Mouse (Mus musculus): ENCODE measurements around the gene G6pc3.
A peak's percentile ranks its signal among the peaks of the same experiment; 100 is the strongest.

G6pc3 gene

DNA sequence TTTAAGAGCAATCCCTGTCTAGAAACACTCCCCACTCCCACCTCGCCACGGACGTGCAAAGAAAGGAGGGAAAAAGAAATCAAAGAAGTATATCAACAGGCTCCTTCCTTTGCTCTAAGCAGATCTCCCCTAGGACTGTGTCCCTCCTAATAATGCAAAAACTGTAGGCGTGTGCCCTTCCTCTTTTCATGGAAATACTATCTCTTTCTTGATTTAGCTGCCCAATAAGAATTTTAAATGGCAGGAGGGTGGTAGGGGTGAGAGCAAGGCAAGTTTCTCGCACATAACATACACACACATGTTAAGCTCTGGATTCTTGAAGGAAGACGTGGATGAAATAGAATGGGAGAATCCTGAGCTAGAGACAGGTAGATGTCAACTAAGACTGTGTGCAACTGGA lies 440 bp upstream of the G6pc3 start:
- no peak for DNase-seq (ENCODE audit: low spot score in 2 of 2)

DNA sequence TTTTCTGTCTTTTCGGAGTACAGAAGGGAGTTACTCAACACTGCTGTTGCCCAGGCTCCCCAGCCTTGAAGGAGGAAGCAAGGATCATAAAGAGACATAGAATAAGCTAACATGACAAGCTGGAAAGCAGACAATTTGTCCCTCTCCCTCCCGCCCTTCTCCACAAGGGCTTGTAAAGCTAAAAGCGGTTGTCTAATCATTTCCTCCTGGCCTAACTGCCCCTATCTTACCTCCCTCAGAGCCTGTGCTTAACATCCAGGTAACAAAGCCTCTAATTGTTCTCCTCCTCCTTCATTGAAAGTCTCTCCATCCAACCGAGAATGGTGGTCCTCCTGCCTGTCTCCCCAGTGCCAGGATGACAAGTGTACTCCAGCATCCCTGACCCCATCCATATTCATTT lies 1.4 kb downstream of the G6pc3 start:
- DNase-seq (ENCODE audit: low spot score in 2 of 2) = no peak

DNA sequence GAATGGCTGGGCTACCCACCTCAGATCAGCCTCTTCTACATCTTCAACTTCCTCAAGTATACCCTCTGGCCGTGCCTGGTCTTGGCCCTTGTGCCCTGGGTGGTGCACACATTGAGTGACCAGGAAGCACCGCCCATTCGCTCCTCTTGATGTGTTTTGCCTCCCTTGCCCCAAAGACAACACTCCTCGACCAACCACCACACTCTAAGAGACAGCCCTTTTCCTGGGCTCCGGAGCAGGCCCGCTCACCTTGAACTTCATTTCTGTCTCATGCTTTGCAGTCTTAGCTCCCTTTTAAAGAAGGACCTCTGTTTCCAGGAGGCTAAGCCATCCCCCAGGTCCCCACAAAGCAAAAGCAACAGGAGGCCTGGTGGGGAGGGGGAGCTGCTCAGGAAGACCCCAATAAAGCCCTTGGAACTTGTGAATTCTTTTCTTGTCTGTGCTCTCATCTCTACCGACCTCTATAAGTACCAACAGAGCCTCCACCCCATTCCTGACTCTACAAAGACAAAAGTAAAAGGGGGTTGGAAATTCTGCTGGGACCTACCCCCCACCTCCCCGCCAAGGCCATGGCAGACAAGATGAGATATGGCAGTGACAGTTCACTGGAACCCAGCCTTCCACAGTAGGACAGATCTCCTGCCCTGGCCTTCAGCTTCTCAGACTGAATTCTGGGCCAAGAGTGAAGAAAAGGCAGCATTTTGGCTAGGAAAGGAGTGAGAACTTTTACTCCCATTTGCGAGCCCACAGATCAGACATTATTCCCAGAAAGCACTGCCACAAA lies 4.4 kb downstream of the G6pc3 start:
- no peak for DNase-seq (ENCODE audit: low spot score in 2 of 2)

DNA sequence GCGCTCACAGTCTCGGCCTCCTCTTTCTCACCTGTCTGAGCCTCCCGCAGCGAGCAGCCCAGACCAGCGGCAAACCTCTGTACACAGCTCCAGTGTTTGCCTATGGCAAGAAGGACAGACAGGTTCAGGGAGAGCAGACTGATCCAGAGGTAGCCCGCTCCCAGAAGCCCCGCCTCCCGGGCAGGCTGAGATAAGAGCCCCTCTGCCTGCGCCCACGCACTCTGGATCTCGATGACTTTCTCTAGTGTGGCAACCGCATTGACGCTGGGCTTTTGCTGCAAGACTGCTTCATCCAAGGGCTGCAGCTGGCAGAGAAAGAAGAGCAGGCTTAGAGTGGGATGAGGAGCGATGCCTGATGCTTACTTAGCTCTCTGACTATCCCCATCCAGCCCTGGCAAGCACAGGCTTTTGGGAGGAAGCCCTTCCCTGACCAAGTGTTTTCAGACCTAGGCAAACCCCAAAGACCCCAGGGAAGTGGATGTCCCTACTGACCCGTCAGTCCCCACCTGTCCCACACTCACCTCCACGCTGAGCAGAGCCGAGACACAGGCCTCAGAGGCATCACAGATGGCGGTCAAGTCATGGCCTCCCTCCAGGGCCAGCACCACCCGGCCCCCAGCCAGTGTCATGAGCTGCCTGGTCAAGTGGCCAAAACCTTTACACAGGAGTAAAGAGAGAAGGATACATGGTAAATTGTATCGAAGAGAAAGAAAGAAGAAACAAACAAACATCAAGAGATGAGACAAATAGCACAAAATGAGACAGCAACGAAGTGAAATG lies 6.8 kb downstream of the G6pc3 start:
- DNase-seq (ENCODE audit: low spot score in 2 of 2) = no peak

DNA sequence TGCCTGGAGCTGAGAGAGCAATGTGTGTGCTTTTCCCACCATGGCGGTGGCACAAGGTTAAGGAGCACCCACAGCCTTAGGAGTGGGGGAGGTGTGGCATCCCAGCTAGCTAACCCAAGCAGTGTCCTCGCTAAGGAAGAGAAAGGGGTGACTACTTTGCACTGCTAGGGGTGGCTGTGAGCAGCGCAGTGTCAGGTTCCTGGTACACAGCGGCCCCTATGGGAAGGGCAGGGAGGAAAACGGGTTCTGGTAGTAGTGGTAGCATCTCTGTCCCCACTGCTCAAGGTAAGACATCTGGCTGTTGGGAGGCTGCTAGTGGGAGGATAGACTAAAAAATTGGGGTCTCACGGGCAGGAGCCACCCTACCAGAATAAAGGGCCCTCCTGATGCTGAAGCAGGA lies 8.8 kb downstream of the G6pc3 start:
- DNase-seq (ENCODE audit: low spot score in 2 of 2) = no peak

DNA sequence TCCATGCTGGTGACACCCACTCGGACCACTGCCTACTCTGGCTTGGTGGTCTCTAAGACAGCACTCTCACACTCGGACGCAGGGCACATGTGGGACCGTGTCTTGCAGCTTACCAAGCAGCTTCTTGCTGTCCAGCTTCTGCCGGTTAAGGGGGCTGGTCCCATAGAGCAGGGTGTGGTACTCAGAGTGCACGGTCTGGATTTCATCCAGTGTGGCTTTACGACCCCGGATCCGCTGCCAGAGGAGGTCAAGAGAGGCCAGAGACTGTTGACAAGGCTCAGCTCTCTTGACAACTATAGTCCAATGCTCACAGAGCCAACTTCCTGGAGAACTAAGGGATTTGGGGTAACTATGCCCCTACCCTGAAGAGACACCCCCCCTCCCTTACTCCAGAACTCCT lies 10.4 kb downstream of the G6pc3 start:
- DNase-seq (ENCODE audit: low spot score in 2 of 2) = peak in 1 of 2 experiments; percentile 60

DNA sequence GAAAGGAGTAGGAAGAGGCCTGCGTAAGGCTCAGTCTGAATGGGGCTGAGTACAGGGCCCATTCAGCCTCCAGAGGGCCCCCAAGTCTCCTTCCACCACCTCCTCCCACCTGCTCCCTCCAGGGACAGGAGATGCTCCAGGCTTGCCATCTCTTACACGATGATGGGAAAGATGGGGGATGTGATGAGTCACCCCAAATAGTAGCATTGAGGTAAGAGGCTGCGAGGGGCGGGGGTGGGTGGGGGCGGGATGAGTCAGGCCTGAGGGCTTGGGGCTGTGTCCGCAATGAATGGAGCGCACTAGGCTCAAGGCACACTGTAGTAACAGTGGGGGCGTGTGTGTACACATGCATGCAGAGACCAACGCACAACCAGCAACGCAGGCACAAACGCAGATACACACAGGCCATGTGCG lies 12.0 kb downstream of the G6pc3 start:
- DNase-seq (ENCODE audit: low spot score in 2 of 2) = no peak

DNA sequence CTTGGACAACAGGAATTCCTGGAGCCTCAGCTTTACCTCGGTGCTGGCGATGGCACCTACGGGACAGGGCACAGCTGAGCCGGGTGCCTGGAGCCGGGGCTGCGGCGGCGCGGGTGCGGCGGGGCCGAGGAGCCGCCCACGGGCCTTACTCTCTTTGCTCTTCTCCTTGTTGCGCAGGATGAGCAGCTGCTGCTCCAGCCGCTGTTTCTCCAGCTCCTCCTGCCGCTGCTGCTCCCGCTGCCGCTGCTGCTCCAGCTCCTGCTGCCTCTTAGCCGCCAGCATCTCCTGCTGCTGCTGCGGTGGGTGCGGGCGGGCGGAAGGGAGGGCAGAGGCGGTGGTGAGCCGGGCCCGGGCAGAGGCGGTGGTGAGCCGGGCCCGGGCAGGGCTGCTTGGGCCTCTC lies 17.1 kb downstream of the G6pc3 start:
- no peak for DNase-seq (ENCODE audit: low spot score in 2 of 2)

DNA sequence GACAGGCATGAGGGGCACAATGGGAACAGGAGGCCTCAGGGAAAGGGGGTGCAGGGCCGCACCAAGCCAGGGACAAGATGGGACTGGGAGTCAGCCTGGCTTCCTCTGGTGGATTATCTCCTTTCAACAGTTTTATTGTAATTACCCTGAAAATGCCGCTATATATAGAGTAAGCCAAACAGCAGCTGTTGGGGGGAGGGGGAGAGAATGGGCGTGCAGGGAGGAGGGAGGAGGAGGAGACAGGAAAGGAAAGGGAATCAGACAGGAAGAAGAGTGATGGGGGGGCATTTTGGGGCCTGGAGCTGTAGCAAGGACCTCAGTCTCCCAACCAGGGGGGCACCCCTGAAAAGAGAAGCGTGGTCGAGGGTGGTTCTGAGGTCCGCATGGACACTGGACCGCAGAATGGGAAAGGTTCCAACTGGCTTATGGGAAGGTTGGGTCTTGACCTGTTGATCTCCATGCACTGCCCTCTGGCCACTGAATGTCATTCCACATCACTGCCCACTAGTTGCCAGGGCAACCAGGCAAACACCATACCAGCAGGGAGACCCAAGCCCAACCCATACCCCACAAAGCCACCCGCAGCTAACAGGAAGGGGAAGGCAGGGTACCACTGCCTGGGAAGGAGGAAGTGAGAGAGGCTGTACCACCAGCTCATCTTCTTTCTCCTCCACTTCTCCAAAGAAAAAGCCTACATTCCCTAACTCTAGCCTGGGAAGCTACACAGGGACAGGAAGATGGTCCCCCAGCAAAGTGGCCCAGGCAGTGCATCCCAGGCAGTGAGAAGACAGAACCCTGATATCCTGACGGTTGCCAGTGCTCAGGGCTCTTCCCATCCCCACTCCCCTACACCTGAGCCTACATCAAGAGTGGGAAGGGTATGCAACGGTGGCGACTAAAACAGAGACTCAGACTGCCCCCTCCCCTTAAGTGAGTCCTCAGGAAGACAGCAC lies 18.7 kb downstream of the G6pc3 start:
- no peak for DNase-seq (ENCODE audit: low spot score in 2 of 2)

DNA sequence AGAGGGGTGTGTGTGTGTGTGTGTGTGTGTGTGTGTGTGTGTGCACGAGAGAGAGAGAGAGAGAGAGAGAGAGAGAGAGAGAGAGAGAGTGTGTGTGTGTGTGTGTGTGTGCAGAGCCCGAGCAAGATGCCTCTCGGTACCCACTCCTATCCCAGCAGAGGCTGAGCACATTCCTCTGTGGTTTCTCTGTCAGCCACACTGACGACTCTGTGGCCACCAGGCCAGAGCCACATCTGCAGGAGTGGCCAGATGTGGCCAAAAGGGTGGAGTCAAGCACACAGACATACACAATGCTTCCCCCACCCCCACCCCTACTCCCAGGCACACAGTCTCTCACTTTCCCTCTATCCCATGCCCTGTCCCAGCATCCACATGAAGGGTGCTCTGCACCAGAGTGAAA lies 19.4 kb downstream of the G6pc3 start:
- DNase-seq (ENCODE audit: low spot score in 2 of 2) = no peak

DNA sequence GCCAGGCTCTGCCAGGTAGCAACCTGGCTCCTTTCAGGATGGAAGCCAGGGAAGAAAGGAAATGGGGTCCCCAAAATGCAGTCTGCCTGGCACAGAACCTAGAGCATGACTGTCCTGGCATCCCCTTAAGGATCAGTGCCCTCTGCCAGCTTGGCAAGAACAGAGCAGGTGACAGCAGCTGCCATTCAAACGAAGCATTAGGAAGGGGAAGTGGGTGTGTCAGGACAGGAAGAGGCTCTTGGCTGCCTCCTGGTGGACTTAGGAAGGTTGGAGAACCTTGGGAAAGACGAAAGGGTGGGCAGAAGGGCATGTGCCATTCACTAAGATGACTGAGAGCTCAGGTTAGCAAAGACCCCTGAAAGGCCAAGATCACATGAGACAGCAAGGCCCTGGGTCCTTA lies 20.3 kb downstream of the G6pc3 start:
- DNase-seq (ENCODE audit: low spot score in 2 of 2) = no peak

DNA sequence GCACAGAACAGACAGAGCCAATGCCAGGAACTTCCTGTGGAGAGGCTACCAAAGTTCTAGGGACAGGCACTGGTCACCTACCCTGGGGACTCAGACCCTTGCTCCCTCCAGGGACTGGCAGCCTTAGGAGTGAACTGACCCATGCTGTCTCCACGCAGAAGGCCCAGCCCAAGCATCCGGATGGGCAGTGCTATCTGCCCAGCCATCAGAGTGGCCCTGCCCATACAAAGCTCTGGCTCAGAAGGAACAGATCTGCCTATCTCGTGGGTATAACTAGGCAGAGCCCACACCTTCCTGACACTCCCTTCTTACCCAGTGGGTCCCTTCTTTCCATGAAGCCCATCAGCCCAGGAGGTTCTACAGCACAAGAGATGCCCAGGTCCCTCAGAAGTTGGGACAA lies 20.8 kb downstream of the G6pc3 start:
- no peak for DNase-seq (ENCODE audit: low spot score in 2 of 2)

DNA sequence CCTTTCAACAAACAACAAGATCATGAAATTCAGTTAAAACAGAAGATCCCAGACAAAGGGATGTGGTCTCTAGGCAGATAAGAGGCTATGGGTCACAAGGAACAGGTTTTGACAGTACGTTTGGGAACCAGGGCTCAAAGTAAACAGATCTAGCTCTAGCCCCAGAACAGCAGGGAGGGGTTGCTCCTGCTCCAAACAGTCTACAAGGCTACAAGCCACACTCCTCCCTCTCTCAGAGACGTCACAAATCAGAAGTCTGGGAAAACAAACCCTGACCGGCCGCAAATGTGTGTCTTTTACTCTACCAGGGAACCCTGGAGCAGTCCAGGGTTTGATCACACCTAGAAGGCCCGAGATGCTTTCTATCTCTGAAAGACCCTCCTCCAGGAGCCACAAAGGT lies 21.6 kb downstream of the G6pc3 start:
- no peak for DNase-seq (ENCODE audit: low spot score in 2 of 2)

DNA sequence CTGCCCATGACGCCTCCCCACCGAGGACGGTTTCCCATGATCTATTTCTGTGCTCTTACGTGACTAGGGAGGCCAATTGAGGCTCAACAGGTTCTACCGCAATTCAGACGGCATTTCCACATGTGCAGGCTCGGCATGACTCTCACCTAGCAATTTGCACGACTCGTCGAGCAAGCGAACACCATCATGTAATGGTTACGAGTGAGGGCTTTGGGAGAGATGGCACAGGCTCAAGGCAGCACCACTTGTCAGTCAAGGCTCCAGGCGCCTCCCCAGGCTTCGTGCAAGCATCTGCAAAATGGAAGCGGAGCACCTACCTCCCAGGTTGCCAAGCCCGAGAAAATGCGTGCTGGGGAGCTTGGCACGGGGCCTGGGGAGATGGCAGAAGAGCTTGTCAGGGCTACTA lies 22.5 kb downstream of the G6pc3 start:
- no peak for DNase-seq (ENCODE audit: low spot score in 2 of 2)

DNA sequence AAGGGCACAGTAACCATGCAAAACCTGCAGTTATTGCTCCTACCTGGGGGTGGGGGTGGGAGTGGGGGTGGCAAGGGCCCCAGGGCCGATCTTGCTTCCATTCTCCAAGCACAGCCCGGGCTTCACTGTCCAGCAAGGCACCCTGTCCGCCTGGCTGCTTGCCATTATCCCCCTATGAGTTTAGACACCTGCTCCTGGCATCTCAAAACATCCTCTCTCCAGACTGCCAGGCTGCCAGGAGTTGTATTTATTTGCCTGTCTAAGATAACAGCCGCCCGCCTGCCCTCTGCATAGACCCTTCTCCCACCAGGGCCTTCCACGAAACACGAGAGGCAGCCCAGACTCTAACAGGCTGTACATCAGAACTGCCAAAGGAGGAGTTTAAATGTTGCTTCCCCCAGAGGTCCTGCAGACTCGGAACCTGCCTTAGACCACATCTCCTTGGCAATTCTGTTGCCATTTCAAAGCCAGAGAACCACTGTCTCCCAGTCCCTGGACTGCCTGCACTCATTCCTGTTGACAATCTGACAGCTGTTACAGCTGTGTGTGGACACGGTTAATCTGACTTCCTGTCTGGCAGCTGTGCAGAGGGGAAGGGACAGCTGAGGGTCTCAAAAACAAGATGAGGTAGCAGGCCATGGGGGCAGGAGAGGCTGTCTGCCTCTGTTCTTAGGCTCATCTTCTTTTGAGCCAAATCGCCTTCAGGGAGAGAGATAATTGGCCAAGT lies 25.2 kb downstream of the G6pc3 start:
- no peak for DNase-seq (ENCODE audit: low spot score in 2 of 2)

DNA sequence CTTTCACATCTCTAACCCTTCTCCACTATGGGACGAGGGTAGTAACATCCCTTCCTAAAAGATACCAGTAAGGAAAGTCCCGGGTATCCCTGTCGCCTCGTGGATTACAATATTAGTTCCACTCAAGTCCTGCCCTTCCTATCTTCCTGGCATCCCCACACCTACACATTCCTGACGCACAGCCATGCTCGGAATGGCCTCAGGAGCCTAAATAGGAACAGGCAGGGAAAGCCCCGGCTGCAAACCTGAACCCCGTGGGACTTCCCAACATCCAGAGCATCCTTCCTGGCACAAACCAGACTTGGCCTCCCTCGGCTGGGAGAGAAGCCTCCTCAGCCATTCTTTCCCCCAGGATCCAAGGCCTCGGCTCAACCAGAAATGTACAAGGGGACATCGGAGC lies 26.1 kb downstream of the G6pc3 start:
- no peak for DNase-seq (ENCODE audit: low spot score in 2 of 2)

DNA sequence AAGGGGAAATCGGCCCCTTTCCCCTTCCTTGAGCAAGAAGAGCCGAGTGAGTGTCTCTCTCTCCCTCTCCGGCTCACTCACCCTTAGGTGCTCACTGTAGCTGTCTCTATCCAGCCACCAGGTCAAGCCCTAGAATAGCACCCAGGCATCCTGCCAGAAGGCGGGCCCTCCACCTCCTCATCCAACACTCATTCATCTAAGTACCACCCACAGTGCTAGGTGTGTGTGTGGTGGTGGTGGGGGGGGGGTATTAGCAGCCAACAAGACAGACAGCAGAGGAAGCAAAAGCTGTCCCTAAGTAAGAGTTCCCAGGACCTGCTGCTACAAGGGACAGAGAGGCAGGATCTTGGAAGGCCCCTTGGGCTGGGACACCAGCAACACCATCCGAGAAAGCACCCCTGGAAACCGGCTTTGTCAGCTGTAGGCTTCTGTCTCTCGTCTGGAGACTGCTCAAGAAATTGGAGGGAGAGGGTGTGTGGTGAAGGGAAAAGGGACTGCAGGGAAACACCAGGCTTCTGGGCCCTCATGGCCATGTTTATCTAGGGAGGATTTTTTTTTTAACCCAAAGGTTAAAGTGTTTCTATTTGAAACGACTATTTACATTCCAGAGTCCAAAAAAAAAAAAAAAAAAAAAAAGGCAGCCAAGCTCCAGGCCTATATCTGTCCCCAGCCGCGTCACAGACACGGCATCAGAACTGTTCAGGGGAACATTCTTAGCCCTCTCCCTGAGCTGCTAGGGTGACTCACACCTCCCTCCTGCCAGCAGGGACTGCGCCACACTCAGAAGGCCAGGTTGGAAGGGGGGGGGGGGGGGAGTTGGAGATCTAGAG lies 26.9 kb downstream of the G6pc3 start:
- no peak for DNase-seq (ENCODE audit: low spot score in 2 of 2)

DNA sequence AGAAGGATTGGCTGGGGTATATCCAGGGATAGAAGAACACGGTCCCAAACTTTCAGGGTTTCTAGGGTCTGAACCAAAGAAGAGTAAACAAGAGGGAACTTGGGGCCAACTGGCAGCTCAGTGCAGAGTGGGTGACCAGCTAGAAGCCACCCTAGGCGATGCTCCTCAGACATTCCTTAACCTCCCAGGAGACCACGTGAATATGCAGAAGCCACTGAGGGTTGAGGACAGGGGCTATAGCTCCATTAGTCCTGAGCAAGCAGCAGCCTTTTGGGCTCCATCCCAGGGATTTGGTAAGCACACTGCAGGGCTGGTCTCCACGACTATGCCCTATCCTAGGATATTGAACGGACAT lies 27.4 kb downstream of the G6pc3 start:
- no peak for DNase-seq (ENCODE audit: low spot score in 2 of 2)

DNA sequence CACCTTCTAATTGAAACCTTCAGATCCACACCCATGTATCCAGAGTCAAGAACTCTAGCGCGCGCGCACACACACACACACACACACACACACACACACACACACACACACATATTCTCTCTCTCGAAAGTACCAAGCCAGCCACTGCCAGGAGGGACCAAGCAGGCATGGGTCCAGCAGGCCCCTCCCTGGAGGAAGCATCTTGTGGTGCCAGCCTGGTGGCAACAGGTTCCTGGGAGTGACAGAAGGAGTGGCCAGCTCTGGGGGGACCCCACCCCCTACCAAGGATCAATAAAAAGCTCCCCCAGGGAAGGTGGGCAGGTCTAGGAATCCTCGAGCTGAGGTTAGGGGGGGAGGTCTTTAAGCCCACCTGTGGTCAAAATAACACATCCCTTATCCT lies 28.0 kb downstream of the G6pc3 start:
- DNase-seq (ENCODE audit: low spot score in 2 of 2) = no peak

DNA sequence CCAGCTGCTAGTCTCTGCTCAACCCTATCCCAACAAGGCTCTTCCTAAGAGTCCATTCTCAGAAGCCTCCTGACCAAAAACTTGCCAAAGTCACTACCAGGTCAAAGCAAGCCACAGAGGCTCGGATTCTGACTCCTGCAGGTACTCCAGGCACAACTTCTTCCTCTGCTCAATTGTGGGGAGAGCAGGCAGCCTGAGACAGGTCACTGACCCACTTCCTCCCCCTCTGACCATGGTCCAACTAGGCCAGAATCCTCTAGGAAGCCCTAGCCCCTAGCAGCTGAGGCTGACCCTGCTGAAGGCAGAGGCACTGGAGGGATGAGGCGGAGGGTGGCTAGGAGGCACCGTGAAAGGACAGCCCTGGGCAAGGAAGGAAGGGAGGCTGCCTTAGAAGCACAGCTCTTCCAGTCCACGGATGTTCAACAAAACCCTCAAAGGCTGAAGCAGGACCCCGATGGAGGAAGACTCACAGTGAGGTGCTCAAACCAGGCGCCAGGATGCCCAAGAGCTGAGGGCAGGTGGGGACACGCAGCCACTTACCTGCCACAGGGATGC lies 28.5 kb downstream of the G6pc3 start:
- DNase-seq (ENCODE audit: low spot score in 2 of 2) = no peak

Measured in urinary bladder, postnatal 4 days (tissue).